Mouse (Mus musculus) liver, embryonic 14.5 days (tissue): ENCODE results near the gene Fbln1.

ENCODE experiments used
- CTCF ChIP-seq: IDR thresholded peaks from 2 replicates; pipeline ENCODE4 v1.5.1; 2016; ENCODE audit warnings: antibody characterized with exemption, low read depth, control low read depth
- EP300 ChIP-seq: IDR thresholded peaks from 2 replicates; pipeline ENCODE4 v1.6.1; 2016; ENCODE audit warnings: antibody characterized with exemption, low read depth

- TF ChIP-seq EP300, result no peak
- TF ChIP-seq CTCF, result no peak
Observed at GRCm38 (mm10) chr15:85167086-85167679, 38.6 kb upstream of the Fbln1 start.
